Mouse (Mus musculus): ENCODE measurements around the gene Ldb2. TPM values are rescaled to one million over a fixed set of nuclear protein-coding genes. Genes with fewer than 3 reads are reported as not detected.

Gene Ldb2
- total and polyA plus RNA-seq, 3 experiments, result 7.3 to 15.1 (median 7.6) TPM

GRCm38 (mm10) chr5:44681054-44681638, 118.3 kb downstream of the Ldb2 start:
- DNase-seq, result no peak
- intact Hi-C loops (cut with DNase I), result no loop called here
- Histone ChIP-seq H3K79me2 (replicated peaks; ENCODE audit: control insufficient read depth, insufficient read depth, low read length) (no peaks in the 10 kb centered on the region), H3K27ac (no peak overlapping the region), H3K4me1 (ENCODE audit: control insufficient read depth, insufficient read depth, low read length) (peaks cover 7% of the 10 kb centered on the region), H3K27me3 (ENCODE audit: control insufficient read depth, insufficient read depth, low read length) (no peaks in the 10 kb centered on the region), H3K36me3 (ENCODE audit: control insufficient read depth, insufficient read depth, low read length) (peaks cover 2% of the 10 kb centered on the region), H3K9ac (ENCODE audit: low read depth, low read length) (no peak overlapping the region), H3K4me3 (no peak overlapping the region)
- 73% methylated on average over 3 of the region's 3 CpGs for WGBS
- TF ChIP-seq EP300 (IDR thresholded peaks at IDR 0.05; ENCODE audit: insufficient read depth, low read depth, low read length) (no peak), CTCF (IDR thresholded peaks at IDR 0.05) (no peak), POLR2A (IDR thresholded peaks at IDR 0.05; ENCODE audit: insufficient read depth, low read depth, low read length) (no peak)

- H3K4me1 ChIP-seq (ENCODE audit: control insufficient read depth, insufficient read depth, low read length), result peaks cover 7% of the 10 kb centered on the region
- WGBS, result 43% methylated on average over 5 of the region's 5 CpGs
- H3K27ac ChIP-seq, result no peak overlapping the region
- H3K27me3 ChIP-seq (ENCODE audit: control insufficient read depth, insufficient read depth, low read length), result no peaks in the 10 kb centered on the region
- no peak for DNase-seq
- no peaks in the 10 kb centered on the region for H3K79me2 ChIP-seq (replicated peaks; ENCODE audit: control insufficient read depth, insufficient read depth, low read length)
- H3K4me3 ChIP-seq, result no peak overlapping the region
- no peak overlapping the region for H3K9ac ChIP-seq (ENCODE audit: low read depth, low read length)
- TF ChIP-seq POLR2A (IDR thresholded peaks at IDR 0.05; ENCODE audit: insufficient read depth, low read depth, low read length) (no peak), CTCF (IDR thresholded peaks at IDR 0.05) (no peak), EP300 (IDR thresholded peaks at IDR 0.05; ENCODE audit: insufficient read depth, low read depth, low read length) (no peak)
- peaks cover 2% of the 10 kb centered on the region for H3K36me3 ChIP-seq (ENCODE audit: control insufficient read depth, insufficient read depth, low read length)
- intact Hi-C loops (cut with DNase I), result no loop called here
These were observed 121.7 kb downstream of the Ldb2 start for GRCm38 (mm10) chr5:44677814-44678213.

GRCm38 (mm10) chr5:44676145-44676754, 123.2 kb downstream of the Ldb2 start:
- Histone ChIP-seq H3K27me3 (ENCODE audit: control insufficient read depth, insufficient read depth, low read length) (no peaks in the 10 kb centered on the region), H3K27ac (no peak overlapping the region), H3K36me3 (ENCODE audit: control insufficient read depth, insufficient read depth, low read length) (no peaks in the 10 kb centered on the region; the same call in 1 of the 2 replicates), H3K79me2 (replicated peaks; ENCODE audit: control insufficient read depth, insufficient read depth, low read length) (no peaks in the 10 kb centered on the region), H3K4me3 (no peak overlapping the region), H3K9ac (ENCODE audit: low read depth, low read length) (no peak overlapping the region), H3K4me1 (ENCODE audit: control insufficient read depth, insufficient read depth, low read length) (peaks cover 5% of the 10 kb centered on the region)
- no peak for DNase-seq
- intact Hi-C loops (cut with DNase I), result no loop called here
- WGBS, result 88% methylated on average over 5 of the region's 5 CpGs
- no peak for TF ChIP-seq CTCF (IDR thresholded peaks at IDR 0.05)

- peak in 1 of 2 experiments; percentile 11 for DNase-seq
- H3K79me2 ChIP-seq (replicated peaks; ENCODE audit: control insufficient read depth, insufficient read depth, low read length), result no peaks in the 10 kb centered on the region
- H3K27ac ChIP-seq, result no peak overlapping the region
- H3K4me3 ChIP-seq, result no peak overlapping the region
- no peak for TF ChIP-seq POLR2A (IDR thresholded peaks at IDR 0.05; ENCODE audit: insufficient read depth, low read depth, low read length)
- no peak for TF ChIP-seq EP300 (IDR thresholded peaks at IDR 0.05; ENCODE audit: insufficient read depth, low read depth, low read length)
- no peak for TF ChIP-seq CTCF (IDR thresholded peaks at IDR 0.05)
- WGBS, result 46% methylated on average over 2 of the region's 2 CpGs
- H3K36me3 ChIP-seq (ENCODE audit: control insufficient read depth, insufficient read depth, low read length), result no peaks in the 10 kb centered on the region
- no peaks in the 10 kb centered on the region for H3K27me3 ChIP-seq (ENCODE audit: control insufficient read depth, insufficient read depth, low read length)
- H3K4me1 ChIP-seq (ENCODE audit: control insufficient read depth, insufficient read depth, low read length), result no peaks in the 10 kb centered on the region
- intact Hi-C loops (cut with DNase I), result no loop called here
- no peak overlapping the region for H3K9ac ChIP-seq (ENCODE audit: low read depth, low read length)
These were observed 129.1 kb downstream of the Ldb2 start for GRCm38 (mm10) chr5:44670336-44670735.

- H3K27me3 ChIP-seq (ENCODE audit: control insufficient read depth, insufficient read depth, low read length), result no peaks in the 10 kb centered on the region
- no peak overlapping the region for H3K4me3 ChIP-seq
- WGBS, result 60% methylated on average over 3 of the region's 3 CpGs
- intact Hi-C loops (cut with DNase I), result no loop called here
- H3K36me3 ChIP-seq (ENCODE audit: control insufficient read depth, insufficient read depth, low read length), result no peaks in the 10 kb centered on the region
- no peak for DNase-seq
- H3K9ac ChIP-seq (ENCODE audit: low read depth, low read length), result no peak overlapping the region
- H3K4me1 ChIP-seq (ENCODE audit: control insufficient read depth, insufficient read depth, low read length), result no peaks in the 10 kb centered on the region
- no peak overlapping the region; the same call in 1 of the 2 replicates for H3K27ac ChIP-seq
- no peaks in the 10 kb centered on the region for H3K79me2 ChIP-seq (replicated peaks; ENCODE audit: control insufficient read depth, insufficient read depth, low read length)
- TF ChIP-seq EP300 (IDR thresholded peaks at IDR 0.05; ENCODE audit: insufficient read depth, low read depth, low read length) (no peak), CTCF (IDR thresholded peaks at IDR 0.05) (no peak), POLR2A (IDR thresholded peaks at IDR 0.05; ENCODE audit: insufficient read depth, low read depth, low read length) (no peak)
These were observed 131.6 kb downstream of the Ldb2 start for GRCm38 (mm10) chr5:44667907-44668306.

GRCm38 (mm10) chr5:44667383-44667782, 132.1 kb downstream of the Ldb2 start:
- no peak overlapping the region for H3K4me3 ChIP-seq
- 74% methylated on average over 10 of the region's 10 CpGs for WGBS
- intact Hi-C loops (cut with DNase I), result no loop called here
- no peak for DNase-seq
- H3K79me2 ChIP-seq (replicated peaks; ENCODE audit: control insufficient read depth, insufficient read depth, low read length), result no peaks in the 10 kb centered on the region
- H3K4me1 ChIP-seq (ENCODE audit: control insufficient read depth, insufficient read depth, low read length), result no peaks in the 10 kb centered on the region
- H3K36me3 ChIP-seq (ENCODE audit: control insufficient read depth, insufficient read depth, low read length), result no peaks in the 10 kb centered on the region
- TF ChIP-seq POLR2A (IDR thresholded peaks at IDR 0.05; ENCODE audit: insufficient read depth, low read depth, low read length) (no peak), CTCF (IDR thresholded peaks at IDR 0.05) (no peak), EP300 (IDR thresholded peaks at IDR 0.05; ENCODE audit: insufficient read depth, low read depth, low read length) (no peak)
- H3K9ac ChIP-seq (ENCODE audit: low read depth, low read length), result no peak overlapping the region
- no peaks in the 10 kb centered on the region for H3K27me3 ChIP-seq (ENCODE audit: control insufficient read depth, insufficient read depth, low read length)
- no peak overlapping the region; the same call in 1 of the 2 replicates for H3K27ac ChIP-seq
